Mouse (Mus musculus): ENCODE results near the gene Pde4dip. TPM values are rescaled to one million over a fixed set of nuclear protein-coding genes. Genes with fewer than 3 reads are reported as not detected.
A peak's percentile ranks its signal among the peaks of the same experiment; 100 is the strongest.

Pde4dip gene
- total RNA-seq, 2 experiments from 2014 or later = 3,559 to 3,570 TPM

DNA sequence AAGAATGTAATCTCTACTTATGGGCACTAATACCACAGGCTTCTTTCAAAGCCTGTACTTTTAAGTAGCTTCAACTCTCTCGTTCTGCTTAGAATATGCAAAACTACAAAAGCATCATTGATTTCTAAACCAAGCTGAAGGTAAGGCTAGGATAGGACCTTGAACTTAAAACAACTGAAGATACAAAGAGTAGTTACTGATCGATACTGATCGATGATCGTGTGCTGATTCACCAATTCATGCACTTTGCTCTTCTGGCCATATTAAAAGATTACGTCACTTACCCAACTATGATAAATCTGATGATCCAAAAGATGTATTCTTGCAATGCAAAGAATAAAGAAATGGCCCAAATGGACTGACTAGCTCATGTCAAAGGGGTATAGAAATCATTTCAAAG is 234.7 kb downstream of the Pde4dip start:
- TF ChIP-seq CTCF (IDR thresholded peaks at IDR 0.05) = no peak
- Histone ChIP-seq H3K27ac (peak overlapping the region; percentile 95; the same call in 1 of the 2 replicates), H3K4me3 (no peak overlapping the region)
- DNase-seq = no peak
- intact Hi-C loops (cut with DNase I) = loop anchor here (2.0 kb wide), 1 partner anchor 43 kb away; the partner anchor contains the start of gene Chd1l

DNA sequence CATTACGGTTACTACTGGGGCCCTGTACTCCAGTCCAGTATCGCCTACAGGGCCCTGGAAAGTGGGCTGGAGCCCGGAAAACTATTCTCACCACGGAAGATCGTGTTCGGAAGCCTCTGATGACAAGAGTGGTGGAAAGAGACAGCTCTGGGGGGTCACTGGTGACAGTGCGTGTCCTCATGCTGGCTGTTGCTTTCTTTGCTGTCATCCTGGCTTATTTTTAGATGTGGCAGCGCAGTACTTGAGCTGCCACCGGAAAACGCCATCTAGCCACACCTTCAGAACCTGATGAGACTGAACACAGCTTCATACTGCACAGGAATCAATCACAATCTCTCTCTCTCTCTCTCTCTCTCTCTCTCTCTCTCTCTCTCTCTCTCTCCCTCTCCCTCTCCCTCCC is 236.9 kb downstream of the Pde4dip start:
- no peak for TF ChIP-seq CTCF (IDR thresholded peaks at IDR 0.05)
- intact Hi-C loops (cut with DNase I) = no loop called here
- Histone ChIP-seq H3K27ac (peak overlapping the region; percentile 95), H3K4me3 (peak overlapping the region; percentile 70)
- DNase-seq = peak; percentile 55

DNA sequence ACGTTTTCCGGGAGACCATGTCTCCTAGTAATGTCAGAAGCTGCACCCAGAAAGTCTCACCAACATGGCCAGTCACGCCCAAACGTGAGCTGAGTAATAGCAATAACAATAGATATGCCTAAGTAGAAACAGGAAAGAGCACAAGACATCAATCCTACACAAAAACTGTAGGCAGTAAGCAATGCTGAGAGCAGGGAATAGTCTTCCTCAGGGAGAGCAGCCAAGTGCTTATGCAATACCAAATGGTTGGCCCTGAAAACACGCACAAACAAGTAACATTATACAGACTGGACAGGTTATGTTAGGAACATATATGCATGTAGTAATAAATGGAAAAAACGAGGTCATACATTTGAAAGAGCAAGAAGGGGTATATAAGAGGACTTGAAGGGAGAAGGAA is 239.0 kb downstream of the Pde4dip start:
- no peak for TF ChIP-seq CTCF (IDR thresholded peaks at IDR 0.05)
- Histone ChIP-seq H3K4me3 (peak overlapping the region; percentile 40), H3K27ac (peak overlapping the region; percentile 17; the same call in 1 of the 2 replicates)
- no peak for DNase-seq
- intact Hi-C loops (cut with DNase I) = no loop called here

DNA sequence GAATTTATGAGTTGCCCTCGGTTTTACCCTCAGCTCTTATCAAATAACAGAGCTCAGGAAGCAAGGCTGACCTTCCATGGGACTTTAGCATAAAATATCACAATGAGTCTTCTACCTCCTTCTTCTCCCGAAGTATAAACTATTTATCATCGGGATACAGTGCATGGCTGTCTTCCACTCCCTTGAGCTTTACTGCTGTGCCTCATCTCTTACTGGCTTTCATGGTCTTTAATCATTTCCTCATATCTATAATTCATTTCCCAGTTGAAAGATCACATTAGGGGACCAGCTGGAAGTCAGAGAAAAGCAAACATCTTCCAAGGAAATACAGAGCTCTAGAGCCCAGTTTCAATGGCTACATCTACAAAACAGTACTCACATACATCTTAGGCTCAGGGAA is 239.5 kb downstream of the Pde4dip start:
- Histone ChIP-seq H3K4me3 (peak overlapping the region; percentile 40), H3K27ac (peak overlapping the region; percentile 17; the same call in 1 of the 2 replicates)
- intact Hi-C loops (cut with DNase I) = no loop called here
- no peak for TF ChIP-seq CTCF (IDR thresholded peaks at IDR 0.05)
- no peak for DNase-seq

DNA sequence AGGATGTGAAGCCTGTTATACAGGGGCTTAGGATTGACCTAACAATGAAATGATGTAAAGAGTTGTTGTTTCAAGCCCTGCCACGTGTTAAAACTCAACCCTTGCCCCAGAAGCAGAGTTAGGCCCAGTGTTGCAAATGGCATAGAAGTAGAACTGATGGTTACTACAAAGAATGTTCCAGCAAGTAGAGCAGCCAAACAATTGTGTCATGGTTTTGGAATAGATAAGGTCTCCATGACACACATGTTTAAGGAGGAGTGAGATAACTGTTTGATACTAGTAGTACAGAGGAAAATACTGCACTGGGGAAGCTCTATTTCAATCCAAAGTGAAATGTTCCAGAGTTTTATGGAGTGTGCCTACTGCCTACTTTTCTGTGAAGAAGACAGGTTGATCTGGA is 240.0 kb downstream of the Pde4dip start:
- no peak for TF ChIP-seq CTCF (IDR thresholded peaks at IDR 0.05)
- intact Hi-C loops (cut with DNase I) = no loop called here
- Histone ChIP-seq H3K27ac (peak overlapping the region; percentile 43; the same call in 1 of the 2 replicates), H3K4me3 (no peak overlapping the region)
- no peak for DNase-seq

DNA sequence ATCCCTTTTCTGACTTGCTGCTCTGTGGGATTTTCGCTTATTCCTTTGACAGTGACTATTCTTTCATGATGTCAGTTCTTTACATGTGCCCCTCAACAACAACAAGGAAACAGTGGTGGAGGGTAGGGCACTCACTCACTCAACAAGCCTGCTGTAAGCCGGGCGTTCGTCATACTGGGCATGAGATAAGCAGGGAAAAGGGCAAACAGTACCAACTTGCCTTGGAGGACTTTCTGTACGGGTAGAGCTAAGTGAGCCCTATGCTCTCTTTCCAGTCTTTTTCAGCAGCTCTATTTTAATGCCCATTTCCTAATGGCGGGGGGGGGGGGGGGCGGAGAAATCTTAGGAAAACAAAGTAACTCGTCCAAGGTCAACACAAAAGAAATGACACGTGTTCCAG is 246.5 kb downstream of the Pde4dip start:
- DNase-seq = no peak
- Histone ChIP-seq H3K27ac (no peak overlapping the region), H3K4me3 (no peak overlapping the region)
- intact Hi-C loops (cut with DNase I) = no loop called here
- TF ChIP-seq CTCF (IDR thresholded peaks at IDR 0.05) = no peak

DNA sequence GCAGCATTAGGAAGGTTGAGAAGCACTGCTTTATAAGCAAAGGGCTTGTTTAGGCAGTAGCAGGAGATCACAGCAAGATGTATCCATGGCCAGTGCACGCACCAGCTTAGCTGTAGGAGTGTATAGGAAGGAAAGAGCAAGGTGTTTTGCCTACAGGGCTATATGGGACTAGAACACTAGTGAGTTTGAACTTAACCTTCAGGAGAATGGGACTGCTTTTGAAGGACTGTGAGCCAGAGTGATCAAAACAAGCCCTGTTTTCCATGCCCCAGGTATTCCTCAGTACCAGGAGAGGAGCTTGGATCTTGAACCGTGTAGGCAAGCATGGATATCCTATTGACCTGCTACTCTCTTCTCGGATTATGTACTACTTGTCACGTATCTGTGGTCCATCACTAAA is 247.1 kb downstream of the Pde4dip start:
- no peak for TF ChIP-seq CTCF (IDR thresholded peaks at IDR 0.05)
- DNase-seq = no peak
- H3K4me3 ChIP-seq = no peak overlapping the region
- intact Hi-C loops (cut with DNase I) = no loop called here
- no peak overlapping the region for H3K27ac ChIP-seq

Small RNA genes lying within 50 kb of the gene (microRNA-seq; reads per million reads assigned to microRNA genes)
- gene Mir7225 = not detected

Other genes with a start within 250 kb of the Pde4dip start
- 100 to 1,000 TPM; 137 to 243 TPM for gene Prkab2, start 230.5 kb downstream of the Pde4dip start, total RNA-seq (2021)
- gene Gm17651, start 214.0 kb downstream of the Pde4dip start, total RNA-seq (2021) = not detected
- 10 to 100 TPM; 24.2 to 32.1 TPM for gene Sec22b, start 12.5 kb upstream of the Pde4dip start, total RNA-seq (2021)
- 10 to 100 TPM in 1 of 2 experiments, 1 to 10 TPM in 1; 8.7 to 10.3 TPM for gene Notch2, start 124.8 kb upstream of the Pde4dip start, total RNA-seq (2021)

Measured in gastrocnemius, adult 2 months (tissue).